ENCODE assay signal across 15 mouse cellular contexts in genomic region chr4:41610594-41610980, GRCm38 (mm10). TPM values are rescaled to one million over a fixed set of nuclear protein-coding genes. Genes with fewer than 3 reads are reported as not detected.
DNase-seq lines count a peak whose midpoint lies in the region; ATAC-seq and TF ChIP-seq lines count a peak whose summit lies in the region.
"Had no signal": no experiment of that assay in that cellular context is flagged by ENCODE, and none has a peak within 500 bp of the region (broad histone marks: within the 10 kb centered on the region; RNA-seq: fewer than 3 reads in every experiment).

No protein-coding gene starts in this region.

- H3K27me3 ChIP-seq in forebrain, embryonic 13.5 days = peaks cover 9% of the 10 kb centered on the region; the same call in 1 of the 2 replicates
- no peaks in the 10 kb centered on the region for H3K27me3 ChIP-seq in forebrain, embryonic 14.5 days (replicated peaks; ENCODE audit: control insufficient read depth, insufficient read depth, low read length)
- H3K27me3 ChIP-seq in kidney, embryonic 15.5 days = 0 out of 2 replicates have a peak, but pooled peaks cover 3% of the 10 kb centered on the region
- no peaks in the 10 kb centered on the region for H3K27me3 ChIP-seq in kidney, embryonic 16.5 days (ENCODE audit: insufficient read depth, low read length)
- H3K27me3 ChIP-seq in Patski = no peaks in the 10 kb centered on the region
- H3K27me3 ChIP-seq: neural tube, embryonic 15.5 days had no signal

- TF ChIP-seq CTCF in Patski (IDR thresholded peaks at IDR 0.05) = peak; percentile 1

- H3K27ac ChIP-seq in forebrain, embryonic 13.5 days = peak overlapping the region; percentile 26; the same call in 1 of the 2 replicates
- H3K27ac ChIP-seq in forebrain, embryonic 14.5 days (ENCODE audit: low read depth, low read length) = no peak overlapping the region
- H3K27ac ChIP-seq in kidney, embryonic 15.5 days = no peak overlapping the region
- H3K27ac ChIP-seq in kidney, embryonic 16.5 days (ENCODE audit: low read length) = no peak overlapping the region
- H3K27ac ChIP-seq: heart, embryonic 13.5 days had no signal

- H3K4me3 ChIP-seq in forebrain, embryonic 13.5 days = no peak overlapping the region
- no peak overlapping the region for H3K4me3 ChIP-seq in forebrain, embryonic 14.5 days (ENCODE audit: low read depth, low read length)
- no peak overlapping the region for H3K4me3 ChIP-seq in kidney, embryonic 15.5 days (replicated peaks)
- H3K4me3 ChIP-seq in kidney, embryonic 16.5 days (ENCODE audit: low read length) = no peak overlapping the region
- H3K4me3 ChIP-seq: heart, embryonic 13.5 days; hindbrain, embryonic 12.5 days; neural tube, embryonic 15.5 days had no signal

- H3K36me3 ChIP-seq in forebrain, embryonic 13.5 days (ENCODE audit: poor library complexity, severe bottlenecking) = no peaks in the 10 kb centered on the region
- no peaks in the 10 kb centered on the region for H3K36me3 ChIP-seq in forebrain, embryonic 14.5 days (ENCODE audit: control insufficient read depth, insufficient read depth, low read length)
- H3K36me3 ChIP-seq in kidney, embryonic 15.5 days = no peaks in the 10 kb centered on the region
- H3K36me3 ChIP-seq in kidney, embryonic 16.5 days (ENCODE audit: insufficient read depth, low read length) = no peaks in the 10 kb centered on the region
- H3K36me3 ChIP-seq: G1E; heart, embryonic 13.5 days; hindbrain, embryonic 12.5 days; neural tube, embryonic 15.5 days had no signal

- in situ Hi-C loops in Patski (cut with MboI; ENCODE audit: low pct_unique_long_range_greater_than_20kb) = loop anchor here (5.0 kb wide), 4 partner anchors 37 to 143 kb away; partner anchors contain the start of genes Dnaic1, Fam219a and Nudt2

- H3K9me3 ChIP-seq in forebrain, embryonic 13.5 days (replicated peaks) = no peaks in the 10 kb centered on the region
- H3K9me3 ChIP-seq in forebrain, embryonic 14.5 days (replicated peaks; ENCODE audit: control insufficient read depth, low read length) = no peaks in the 10 kb centered on the region
- no peaks in the 10 kb centered on the region for H3K9me3 ChIP-seq in kidney, embryonic 15.5 days (replicated peaks)
- no peaks in the 10 kb centered on the region for H3K9me3 ChIP-seq in kidney, embryonic 16.5 days (ENCODE audit: low read length)
- H3K9me3 ChIP-seq: G1E; heart, embryonic 13.5 days; hindbrain, embryonic 12.5 days; neural tube, embryonic 15.5 days had no signal

- POLR2A ChIA-PET in Patski (lab: Charles Lee) = no interaction called here

- 26% methylated on average over 6 of the region's 6 CpGs for WGBS in forebrain, embryonic 13.5 days
- WGBS in forebrain, embryonic 14.5 days = 34% methylated on average over 6 of the region's 6 CpGs
- 21% methylated on average over 6 of the region's 6 CpGs for WGBS in kidney, embryonic 15.5 days
- 23% methylated on average over 6 of the region's 6 CpGs for WGBS in kidney, embryonic 16.5 days

- no peak for ATAC-seq in forebrain, embryonic 13.5 days
- ATAC-seq in forebrain, embryonic 14.5 days = no peak
- ATAC-seq in kidney, embryonic 15.5 days (replicated peaks; ENCODE audit: low FRiP score) = peak; percentile 62
- no peak for ATAC-seq in kidney, embryonic 16.5 days (ENCODE audit: low FRiP score, low TSS enrichment)
- ATAC-seq in Patski = peak; percentile 80
- ATAC-seq in granulocyte monocyte progenitor cell, adult 5-6 weeks (replicated peaks; ENCODE audit: poor library complexity, severe bottlenecking) = no peak

- CTCF ChIA-PET in Patski (lab: Charles Lee) = interaction anchor here (1.1 kb wide), 1 partner anchor 32 kb away, joined by 3 read pairs; no protein-coding TSS in a partner anchor

- H3K9ac ChIP-seq in forebrain, embryonic 13.5 days = no peak overlapping the region
- no peak overlapping the region for H3K9ac ChIP-seq in forebrain, embryonic 14.5 days (ENCODE audit: low read length)
- no peak overlapping the region for H3K9ac ChIP-seq in kidney, embryonic 15.5 days
- H3K9ac ChIP-seq in kidney, embryonic 16.5 days (replicated peaks; ENCODE audit: low read length) = no peak overlapping the region
- H3K9ac ChIP-seq: heart, embryonic 13.5 days; hindbrain, embryonic 12.5 days; neural tube, embryonic 15.5 days had no signal

- DNase-seq in forebrain, embryonic 14.5 days (ENCODE audit: low spot score) = no peak
- DNase-seq in Patski (ENCODE audit: low read depth, low spot score) = peak; percentile 59
- DNase-seq in lung, postnatal 36 days = peak; percentile 60
- no peak for DNase-seq in spleen, postnatal 14 days (ENCODE audit: low spot score in 2 of 2)
- DNase-seq: kidney, adult 8-10 months; retina, postnatal 1 day had no signal

- peaks cover 66% of the 10 kb centered on the region for H3K4me1 ChIP-seq in forebrain, embryonic 13.5 days
- H3K4me1 ChIP-seq in forebrain, embryonic 14.5 days (ENCODE audit: control insufficient read depth, insufficient read depth, low read length) = peaks cover 45% of the 10 kb centered on the region
- H3K4me1 ChIP-seq in kidney, embryonic 15.5 days = no peaks in the 10 kb centered on the region
- H3K4me1 ChIP-seq in kidney, embryonic 16.5 days (ENCODE audit: insufficient read depth, low read length) = no peaks in the 10 kb centered on the region

- H3K4me2 ChIP-seq in forebrain, embryonic 13.5 days = no peak overlapping the region
- no peak overlapping the region for H3K4me2 ChIP-seq in forebrain, embryonic 14.5 days (ENCODE audit: low read length)
- no peak overlapping the region for H3K4me2 ChIP-seq in kidney, embryonic 15.5 days
- H3K4me2 ChIP-seq in kidney, embryonic 16.5 days (replicated peaks; ENCODE audit: low read depth, low read length) = no peak overlapping the region
- H3K4me2 ChIP-seq: heart, embryonic 13.5 days; hindbrain, embryonic 12.5 days; liver, embryonic 11.5 days; neural tube, embryonic 15.5 days had no signal

RNA-seq across cellular contexts. Expression of gene Enho, which starts 29.5 kb away (rescaled TPM):
- 47.8 and 50.6 TPM in 2 replicates for polyA plus RNA-seq in forebrain, embryonic 13.5 days (2015; fragmentation: Nextera tagmentation; extraction: Ambion mirVana)
- polyA plus RNA-seq in forebrain, embryonic 14.5 days (2014; fragmentation: Nextera tagmentation; extraction: Ambion mirVana) = 64.7 and 73.9 TPM in 2 replicates
- 19.1 and 22.6 TPM in 2 replicates for polyA plus RNA-seq in kidney, embryonic 15.5 days (2015; fragmentation: Nextera tagmentation; extraction: Ambion mirVana)
- polyA plus RNA-seq in kidney, embryonic 16.5 days (2015; fragmentation: Nextera tagmentation; extraction: Ambion mirVana) = 18.9 and 23.5 TPM in 2 replicates
- 3.0 TPM for polyA plus RNA-seq in Patski (2021)
- not detected in 2 replicates for total RNA-seq in granulocyte monocyte progenitor cell, adult 5-6 weeks (2014; fragmentation: Nextera tagmentation)
- total RNA-seq in granulocyte monocyte progenitor cell, adult 5-6 weeks (2017) = not detected in 2 replicates
- polyA plus RNA-seq: G1E had no signal

RNA-seq across cellular contexts. Expression of gene Dnaic1, which starts 41.0 kb away (rescaled TPM):
- polyA plus RNA-seq in forebrain, embryonic 13.5 days (2015; fragmentation: Nextera tagmentation; extraction: Ambion mirVana) = 1.0 and 2.2 TPM in 2 replicates
- 1.4 and 1.6 TPM in 2 replicates for polyA plus RNA-seq in forebrain, embryonic 14.5 days (2014; fragmentation: Nextera tagmentation; extraction: Ambion mirVana)
- 1.6 and 1.7 TPM in 2 replicates for polyA plus RNA-seq in kidney, embryonic 15.5 days (2015; fragmentation: Nextera tagmentation; extraction: Ambion mirVana)
- 1.2 and 1.7 TPM in 2 replicates for polyA plus RNA-seq in kidney, embryonic 16.5 days (2015; fragmentation: Nextera tagmentation; extraction: Ambion mirVana)
- 0.40 TPM for polyA plus RNA-seq in Patski (2021)
- total RNA-seq in granulocyte monocyte progenitor cell, adult 5-6 weeks (2014; fragmentation: Nextera tagmentation) = not detected in 2 replicates
- not detected in 2 replicates for total RNA-seq in granulocyte monocyte progenitor cell, adult 5-6 weeks (2017)
- total RNA-seq: G1E had no signal
- polyA plus RNA-seq: G1E had no signal

RNA-seq across cellular contexts. Expression of gene Fam219a, which starts 41.2 kb away (rescaled TPM):
- polyA plus RNA-seq in forebrain, embryonic 13.5 days (2015; fragmentation: Nextera tagmentation; extraction: Ambion mirVana) = 8.0 and 10.8 TPM in 2 replicates
- polyA plus RNA-seq in forebrain, embryonic 14.5 days (2014; fragmentation: Nextera tagmentation; extraction: Ambion mirVana) = 10.4 and 11.3 TPM in 2 replicates
- 1.9 and 2.8 TPM in 2 replicates for polyA plus RNA-seq in kidney, embryonic 15.5 days (2015; fragmentation: Nextera tagmentation; extraction: Ambion mirVana)
- 1.9 and 2.2 TPM in 2 replicates for polyA plus RNA-seq in kidney, embryonic 16.5 days (2015; fragmentation: Nextera tagmentation; extraction: Ambion mirVana)
- 19.3 TPM for polyA plus RNA-seq in Patski (2021)
- 2.6 and 3.2 TPM in 2 replicates for total RNA-seq in granulocyte monocyte progenitor cell, adult 5-6 weeks (2014; fragmentation: Nextera tagmentation)
- total RNA-seq in granulocyte monocyte progenitor cell, adult 5-6 weeks (2017) = 0.26 and 1.9 TPM in 2 replicates

Comparison
In these comparisons a context has a peak if more than half of its experiments do, and no peak if none do; other contexts are left out.
1. ATAC-seq: peak in kidney, embryonic 15.5 days (single experiment) and Patski (single experiment); none in forebrain, embryonic 13.5 days (single experiment), forebrain, embryonic 14.5 days (single experiment), kidney, embryonic 16.5 days (single experiment) and granulocyte monocyte progenitor cell, adult 5-6 weeks (single experiment).
2. DNase-seq: peak in Patski (single experiment) and lung, postnatal 36 days (single experiment); none in forebrain, embryonic 14.5 days (single experiment) and spleen, postnatal 14 days (0 of 2).